Mouse (Mus musculus) midbrain, embryonic 11.5 days (tissue): ENCODE measurements around the gene Hnrnpul2. TPM values are rescaled to one million over a fixed set of nuclear protein-coding genes. Genes with fewer than 3 reads are reported as not detected.

Source experiments
- ATAC-seq: fragments of 200-750 bp; cut with Nextera tagmentation; 2 replicates; pipeline ENCODE4 v1.8.0; 2017; ENCODE audit warnings: moderate TSS enrichment, moderate library complexity; ENCODE audit not compliant: low FRiP score
- DNase-seq: peaks from one replicate; pipeline ENCODE4 v3.0.0; 2015; ENCODE audit warnings: low spot score; ENCODE audit errors: missing footprints
- H3K27ac ChIP-seq: fragments of 300-500 bp; sonication (generic); 2 replicates; pipeline ENCODE4 v1.5.1; 2014; ENCODE audit warnings: low read depth, low read length
- H3K27me3 ChIP-seq: fragments of 300-500 bp; sonication (generic); 2 replicates; pipeline ENCODE4 v1.6.1; 2014; ENCODE audit warnings: mild to moderate bottlenecking, low read length, moderate library complexity, mixed read lengths; ENCODE audit not compliant: control insufficient read depth, insufficient read depth
- H3K36me3 ChIP-seq: fragments of 300-500 bp; sonication (generic); 2 replicates; pipeline ENCODE4 v1.6.1; 2014; ENCODE audit warnings: mild to moderate bottlenecking, low read length, moderate library complexity, mixed read lengths; ENCODE audit not compliant: control insufficient read depth, insufficient read depth
- H3K4me1 ChIP-seq: fragments of 300-500 bp; sonication (generic); 2 replicates; pipeline ENCODE4 v1.6.1; 2014; ENCODE audit warnings: low read length; ENCODE audit not compliant: control insufficient read depth, insufficient read depth
- H3K4me2 ChIP-seq: fragments of 300-500 bp; sonication (generic); 2 replicates; pipeline ENCODE4 v1.6.1; 2014; ENCODE audit warnings: mild to moderate bottlenecking, moderate library complexity
- H3K4me3 ChIP-seq: fragments of 300-500 bp; sonication (generic); 2 replicates; pipeline ENCODE4 v1.5.1; 2014; ENCODE audit warnings: low read depth, low read length
- H3K9ac ChIP-seq: fragments of 300-500 bp; sonication (generic); 2 replicates; pipeline ENCODE4 v1.6.1; 2014; ENCODE audit warnings: low read length
- H3K9me3 ChIP-seq: fragments of 300-500 bp; sonication (generic); 2 replicates; pipeline ENCODE4 v1.6.1; 2016; ENCODE audit warnings: low read length; ENCODE audit not compliant: control insufficient read depth
- WGBS: fragments of 180-500 bp; shearing (Covaris S2); extraction: QIAGEN DNeasy Blood & Tissue Kit; methylation state at CpG from one replicate; pipeline ENCODE4 v1.1.7; 2014; 5-methylcytosine and 5-hydroxymethylcytosine counted together
- polyA plus RNA-seq: library from polyadenylated mRNA; unstranded; fragments of >200 nt; fragmentation: Nextera tagmentation; extraction: Ambion mirVana; gene quantifications from 2 replicates; pipeline ENCODE4 v1.2.1, GENCODE M21; 2014

Gene Hnrnpul2
- polyA plus RNA-seq, 1 experiment from 2014 or later, result 6.1 TPM

DNA sequence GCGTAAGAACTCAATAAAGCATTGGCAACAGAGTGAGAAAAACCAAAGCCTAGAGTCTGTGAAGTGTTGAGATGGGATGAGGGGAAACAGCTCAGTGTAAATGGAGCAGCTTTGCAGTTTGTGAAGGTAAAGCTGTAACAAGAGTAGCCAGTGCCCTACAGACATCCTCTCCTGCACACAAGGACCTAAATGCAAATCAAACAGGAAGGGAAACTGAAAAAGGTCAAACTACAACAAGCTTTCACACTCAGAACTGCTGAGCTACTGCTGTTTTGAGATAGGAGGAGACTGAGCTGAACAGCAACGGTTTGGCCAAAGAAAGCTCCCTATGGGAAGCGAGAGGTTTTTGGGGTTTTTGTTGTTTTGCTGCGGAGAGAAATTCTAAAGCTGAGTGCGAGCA is 13.0 kb upstream of the Hnrnpul2 start:
- WGBS, result 95% methylated on average over 5 of the region's 5 CpGs
- Histone ChIP-seq H3K4me2 (no peak overlapping the region), H3K9ac (no peak overlapping the region), H3K27ac (no peak overlapping the region), H3K4me1 (peaks cover 4% of the 10 kb centered on the region), H3K27me3 (no peaks in the 10 kb centered on the region), H3K9me3 (no peaks in the 10 kb centered on the region), H3K4me3 (no peak overlapping the region), H3K36me3 (peaks cover 21% of the 10 kb centered on the region; the same call in 1 of the 2 replicates)
- ATAC-seq (no peak), DNase-seq (no peak)

DNA sequence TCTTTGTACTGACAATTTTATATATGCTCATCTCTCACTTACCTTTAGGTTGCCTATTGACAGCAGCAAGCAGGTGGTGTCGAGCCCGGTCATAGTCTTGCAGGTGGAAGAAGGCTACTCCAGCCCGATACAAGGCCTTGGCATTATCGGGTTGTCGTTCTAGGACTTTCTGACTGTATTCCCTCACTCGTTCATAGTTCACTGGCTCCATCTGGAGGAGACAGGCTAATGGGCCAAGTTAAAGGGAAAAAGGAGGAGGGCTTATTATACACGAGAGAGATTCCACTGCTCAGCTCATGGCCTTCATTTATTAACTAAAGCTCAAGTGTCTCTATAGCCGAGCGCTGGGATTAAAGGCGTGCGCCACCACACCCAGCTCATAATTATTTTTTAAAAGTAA is 4.0 kb upstream of the Hnrnpul2 start:
- Histone ChIP-seq H3K27me3 (no peaks in the 10 kb centered on the region), H3K9me3 (no peaks in the 10 kb centered on the region), H3K4me2 (no peak overlapping the region), H3K9ac (no peak overlapping the region), H3K36me3 (peaks cover 12% of the 10 kb centered on the region; the same call in 1 of the 2 replicates), H3K4me3 (no peak overlapping the region), H3K4me1 (peaks cover 17% of the 10 kb centered on the region), H3K27ac (no peak overlapping the region)
- DNase-seq (no peak), ATAC-seq (no peak)
- 83% methylated on average over 11 of the region's 11 CpGs for WGBS

DNA sequence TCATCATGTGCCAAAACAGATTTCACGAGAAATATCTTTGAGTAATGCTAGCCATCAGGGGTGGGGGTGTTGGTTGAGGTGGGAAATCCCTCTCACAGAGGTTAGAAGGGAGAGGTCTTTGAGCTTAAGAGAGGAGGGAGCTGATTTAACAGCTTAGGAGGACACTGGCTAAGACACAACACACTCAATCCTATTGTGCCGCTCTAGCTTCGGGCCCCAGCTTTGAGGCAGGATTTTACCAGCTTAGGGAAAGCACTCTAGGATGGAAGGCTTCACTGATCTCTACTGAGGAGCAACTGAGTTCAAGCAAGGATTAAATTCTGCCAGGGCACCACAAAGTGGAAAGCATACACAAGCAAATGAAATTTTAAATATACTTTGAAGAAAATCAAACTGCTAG is 2.8 kb upstream of the Hnrnpul2 start:
- H3K9me3 ChIP-seq, result no peaks in the 10 kb centered on the region
- no peak overlapping the region; the same call in 1 of the 2 replicates for H3K9ac ChIP-seq
- no peak overlapping the region for H3K27ac ChIP-seq
- H3K4me3 ChIP-seq, result no peak overlapping the region
- H3K27me3 ChIP-seq, result no peaks in the 10 kb centered on the region
- H3K4me1 ChIP-seq, result peaks cover 21% of the 10 kb centered on the region
- peak overlapping the region; percentile 20; the same call in 1 of the 2 replicates for H3K4me2 ChIP-seq
- peaks cover 8% of the 10 kb centered on the region; the same call in 1 of the 2 replicates for H3K36me3 ChIP-seq
- DNase-seq (no peak), ATAC-seq (no peak)
- 40% methylated on average over 3 of the region's 3 CpGs for WGBS

DNA sequence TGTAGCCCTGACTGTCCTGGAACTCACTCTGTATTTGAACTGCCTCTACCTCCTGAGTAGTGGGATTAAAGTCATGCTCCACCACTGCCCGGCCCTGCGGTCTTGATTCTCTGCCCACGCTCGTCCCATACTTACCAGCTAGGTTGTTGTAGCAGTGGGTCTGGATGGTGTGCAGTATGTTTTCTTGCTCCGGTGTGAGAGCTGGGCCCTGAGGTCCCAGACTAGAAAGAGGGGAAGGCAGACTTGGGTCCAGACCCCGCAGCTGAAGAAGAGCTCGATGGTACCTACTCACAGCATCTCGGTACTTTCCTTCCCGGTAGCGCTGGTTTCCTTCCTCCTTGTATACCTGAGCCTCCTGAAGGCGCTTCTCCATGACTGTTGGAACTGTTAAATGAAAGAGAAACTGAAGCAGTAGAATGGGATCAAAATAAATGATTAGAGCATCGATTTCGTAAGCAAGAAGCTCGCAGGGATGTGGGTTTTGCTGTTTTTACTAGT is 1.5 kb upstream of the Hnrnpul2 start:
- ATAC-seq (no peak), DNase-seq (no peak)
- Histone ChIP-seq H3K36me3 (peaks cover 7% of the 10 kb centered on the region; the same call in 1 of the 2 replicates), H3K4me2 (peak overlapping the region; percentile 83), H3K9me3 (no peaks in the 10 kb centered on the region), H3K27ac (peak overlapping the region; percentile 86; the same call in 1 of the 2 replicates), H3K9ac (peak overlapping the region; percentile 63), H3K27me3 (no peaks in the 10 kb centered on the region), H3K4me3 (peak overlapping the region; percentile 100), H3K4me1 (peaks cover 35% of the 10 kb centered on the region)
- WGBS, result 31% methylated on average over 14 of the region's 14 CpGs

DNA sequence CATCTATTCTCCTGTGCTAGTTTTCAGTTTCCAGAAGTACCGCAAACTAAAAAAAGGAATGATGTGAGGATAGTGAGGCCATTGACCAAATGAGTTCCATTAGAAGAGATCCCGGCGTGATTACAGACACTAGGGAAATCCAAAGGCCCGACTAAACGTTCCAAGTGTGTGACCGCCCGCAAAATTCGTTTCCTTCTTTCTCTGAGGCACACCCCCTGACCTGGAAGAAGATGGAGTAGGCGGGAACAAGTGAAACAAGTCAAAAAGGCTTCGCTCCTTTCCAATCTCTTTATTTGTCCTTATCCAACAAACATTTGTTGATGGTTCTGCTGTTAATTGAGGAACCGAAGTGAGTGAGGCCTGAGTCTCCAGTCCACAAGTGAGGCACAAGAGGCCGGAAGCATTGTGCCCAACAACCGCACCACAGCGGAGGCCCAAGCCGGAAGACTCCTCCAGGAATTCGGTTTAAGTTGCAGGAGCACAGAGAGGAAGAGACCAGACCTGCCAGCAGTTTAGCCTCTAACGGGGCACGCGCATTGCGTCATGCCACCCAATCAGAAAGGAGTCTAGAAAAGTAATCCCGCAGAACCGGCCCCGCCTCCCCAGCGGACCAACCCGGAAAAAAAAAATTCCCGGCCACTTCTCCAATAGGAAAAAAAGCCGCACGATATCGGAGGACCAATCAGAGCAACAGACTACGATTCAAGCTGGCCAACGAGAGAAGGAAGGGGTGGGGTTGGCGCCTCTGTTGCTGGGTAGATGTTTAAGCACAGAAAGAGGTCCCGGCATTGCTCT is 812 bp upstream of the Hnrnpul2 start, which contains the start of gene Ttc9c:
Gene Ttc9c (minus strand): TSS at position 533 of the 795 bp plus-strand sequence.
- H3K27me3 ChIP-seq, result no peaks in the 10 kb centered on the region

DNA sequence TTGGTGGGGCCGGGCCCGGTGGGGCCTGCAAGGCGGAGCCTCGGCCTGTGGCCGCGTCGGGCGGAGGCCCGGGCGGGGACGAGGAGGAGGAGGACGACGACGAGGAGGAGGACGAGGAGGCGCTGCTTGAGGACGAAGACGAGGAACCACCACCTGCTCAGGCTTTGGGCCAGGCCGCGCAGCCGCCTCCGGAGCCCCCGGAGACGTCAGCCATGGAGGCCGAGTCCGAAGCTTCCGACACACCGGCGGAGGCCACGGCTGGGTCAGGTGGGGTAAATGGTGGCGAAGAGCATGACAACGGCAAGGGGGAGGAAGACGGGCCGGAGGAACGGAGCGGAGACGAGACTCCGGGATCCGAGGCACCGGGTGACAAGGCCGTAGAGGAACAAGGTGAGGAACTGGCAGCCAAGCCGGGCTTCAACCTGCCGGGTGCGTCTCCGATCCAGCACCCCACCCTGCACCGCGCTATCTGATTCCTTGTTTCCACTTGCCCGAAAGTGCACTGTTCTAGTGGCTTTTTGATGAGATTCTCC is 680 bp downstream of the Hnrnpul2 start:
- ATAC-seq (peak; percentile 33), DNase-seq (peak; percentile 89)
- 1% methylated on average over 37 of the region's 48 CpGs for WGBS
- Histone ChIP-seq H3K27ac (peak overlapping the region; percentile 98), H3K9me3 (no peaks in the 10 kb centered on the region), H3K4me2 (peak overlapping the region; percentile 95), H3K9ac (peak overlapping the region; percentile 98), H3K4me3 (peak overlapping the region; percentile 100), H3K4me1 (peaks cover 33% of the 10 kb centered on the region), H3K27me3 (no peaks in the 10 kb centered on the region), H3K36me3 (peaks cover 13% of the 10 kb centered on the region; the same call in 1 of the 2 replicates)

More for the DNA sequence above, 812 bp upstream of the Hnrnpul2 start, which contains the start of gene Ttc9c:
- peak within 1 kb of the TSS; percentile 98 for H3K9ac ChIP-seq
- H3K27ac ChIP-seq, result peak within 1 kb of the TSS; percentile 98
- H3K4me1 ChIP-seq, result peaks cover 35% of the 10 kb centered on the region
- H3K9me3 ChIP-seq, result no peaks in the 10 kb centered on the region
- H3K36me3 ChIP-seq, result peaks cover 10% of the 10 kb centered on the region; the same call in 1 of the 2 replicates
- ATAC-seq (peak; percentile 93), DNase-seq (no peak)
- peak within 1 kb of the TSS; percentile 100 for H3K4me3 ChIP-seq
- WGBS, result under 1% methylated on average over 33 of the region's 33 CpGs
- peak within 1 kb of the TSS; percentile 95 for H3K4me2 ChIP-seq

DNA sequence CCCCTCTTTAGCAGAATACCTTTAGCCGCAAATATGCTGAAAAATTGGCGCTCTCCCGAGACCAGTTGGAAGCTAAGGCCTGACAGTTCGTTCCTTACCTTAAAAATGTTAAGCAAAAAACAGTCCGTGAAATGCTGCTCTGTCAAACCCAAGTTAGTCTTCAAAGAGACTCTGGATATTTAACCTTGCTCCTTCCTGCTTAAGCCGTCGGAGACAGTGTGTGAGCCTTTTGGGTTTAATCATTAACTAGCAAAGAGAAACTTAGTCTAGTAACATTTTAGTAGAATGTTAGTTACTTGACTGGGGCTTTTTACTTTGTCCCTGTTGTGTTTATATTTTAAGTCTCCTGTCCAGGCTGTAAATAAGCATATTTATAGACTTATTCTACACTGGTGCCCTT is 1.3 kb downstream of the Hnrnpul2 start:
- peaks cover 15% of the 10 kb centered on the region for H3K36me3 ChIP-seq
- WGBS, result 2% methylated on average over 7 of the region's 7 CpGs
- no peak overlapping the region for H3K27ac ChIP-seq
- peak; percentile 84 for DNase-seq
- peak overlapping the region; percentile 100 for H3K4me3 ChIP-seq
- no peaks in the 10 kb centered on the region for H3K27me3 ChIP-seq
- peak overlapping the region; percentile 98 for H3K9ac ChIP-seq
- H3K4me1 ChIP-seq, result peaks cover 33% of the 10 kb centered on the region
- ATAC-seq, result no peak
- H3K9me3 ChIP-seq, result no peaks in the 10 kb centered on the region
- H3K4me2 ChIP-seq, result peak overlapping the region; percentile 95

DNA sequence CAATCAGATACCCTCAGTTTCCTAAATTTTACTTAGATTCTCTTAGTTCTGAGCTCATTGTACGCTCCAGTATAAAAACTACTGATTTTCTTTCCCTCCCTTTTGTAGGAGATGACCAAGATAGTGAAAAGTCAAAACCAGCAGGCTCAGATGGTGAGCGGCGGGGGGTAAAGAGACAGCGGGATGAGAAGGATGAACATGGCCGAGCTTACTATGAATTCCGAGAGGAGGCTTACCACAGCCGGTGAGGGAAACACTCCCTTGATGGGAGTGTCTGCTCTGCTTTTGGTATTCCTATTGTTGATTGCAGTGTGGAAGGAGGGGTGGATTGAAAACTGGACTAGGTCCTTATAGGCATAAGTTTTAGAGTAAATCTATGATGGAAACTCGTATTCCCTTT is 2.9 kb downstream of the Hnrnpul2 start:
- ATAC-seq (no peak), DNase-seq (no peak)
- Histone ChIP-seq H3K36me3 (peaks cover 26% of the 10 kb centered on the region), H3K27ac (no peak overlapping the region), H3K9me3 (no peaks in the 10 kb centered on the region), H3K4me2 (peak overlapping the region; percentile 95), H3K9ac (peak overlapping the region; percentile 22; the same call in 1 of the 2 replicates), H3K4me1 (peaks cover 24% of the 10 kb centered on the region), H3K27me3 (no peaks in the 10 kb centered on the region), H3K4me3 (peak overlapping the region; percentile 100)
- WGBS, result 69% methylated on average over 8 of the region's 8 CpGs

DNA sequence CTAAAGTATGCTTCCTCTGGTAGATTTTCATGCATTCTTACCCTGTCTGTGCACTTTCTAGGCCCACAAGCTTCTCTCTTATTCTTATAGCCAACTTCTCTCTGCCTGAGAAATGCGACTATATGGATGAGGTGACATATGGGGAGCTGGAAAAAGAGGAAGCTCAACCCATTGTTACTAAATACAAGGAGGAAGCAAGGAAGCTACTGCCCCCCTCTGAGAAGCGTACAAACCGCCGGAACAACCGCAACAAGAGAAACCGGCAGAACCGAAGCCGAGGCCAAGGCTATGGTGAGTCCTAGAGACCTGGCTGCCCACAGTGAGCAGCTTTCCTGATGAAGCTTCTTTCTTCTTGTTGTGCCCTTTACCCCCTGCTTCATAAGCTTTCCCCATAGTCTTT is 9.8 kb downstream of the Hnrnpul2 start, which contains the start of gene AC129217.1:
Gene AC129217.1 (plus strand): TSS at position 114 of the 400 bp plus-strand sequence.
- no peak for DNase-seq
- no peak within 1 kb of the TSS for H3K27ac ChIP-seq
- H3K36me3 ChIP-seq, result peaks cover 49% of the 10 kb centered on the region
- H3K4me2 ChIP-seq, result no peak within 1 kb of the TSS
- H3K4me3 ChIP-seq, result no peak within 1 kb of the TSS
- H3K9me3 ChIP-seq, result no peaks in the 10 kb centered on the region
- no peaks in the 10 kb centered on the region for H3K4me1 ChIP-seq
- ATAC-seq, result no peak
- 90% methylated on average over 8 of the region's 8 CpGs for WGBS
- H3K27me3 ChIP-seq, result no peaks in the 10 kb centered on the region
- no peak within 1 kb of the TSS for H3K9ac ChIP-seq
